Mouse (Mus musculus) heart, adult 2 months (tissue): ENCODE data around the gene Serpinb9b. TPM values are rescaled to one million over a fixed set of nuclear protein-coding genes. Genes with fewer than 3 reads are reported as not detected.

Experiments used
- DNase-seq, 2 experiments: peaks; one replicate each; pipeline ENCODE4 v3.0.0; 2021
- H3K27ac ChIP-seq: fragments of 200-600 bp; 2 replicates; pipeline ENCODE4 v1.8.1; 2022
- H3K27me3 ChIP-seq: fragments of 200-500 bp; 2 replicates; pipeline ENCODE4 v1.6.1; 2012; ENCODE audit warnings: mild to moderate bottlenecking, low read length, inconsistent platforms, mixed read lengths; ENCODE audit not compliant: control insufficient read depth, insufficient read depth
- H3K36me3 ChIP-seq: fragments of 200-500 bp; 2 replicates; pipeline ENCODE4 v1.6.1; 2012; ENCODE audit warnings: low read length, inconsistent platforms; ENCODE audit not compliant: control insufficient read depth, insufficient read depth
- H3K4me1 ChIP-seq: fragments of 200-500 bp; 2 replicates; pipeline ENCODE4 v1.6.1; 2011; ENCODE audit warnings: low read length; ENCODE audit not compliant: control insufficient read depth, insufficient read depth
- H3K4me3 ChIP-seq: fragments of 200-600 bp; 2 replicates; pipeline ENCODE4 v1.8.1; 2022
- H3K79me2 ChIP-seq: fragments of 200-500 bp; replicated peaks from 2 replicates; pipeline ENCODE4 v1.6.1; 2012; ENCODE audit warnings: mild to moderate bottlenecking, inconsistent platforms, low read length, moderate library complexity, mixed read lengths; ENCODE audit not compliant: control insufficient read depth, insufficient read depth
- H3K9ac ChIP-seq: fragments of 200-500 bp; 2 replicates; pipeline ENCODE4 v1.6.1; 2012; ENCODE audit warnings: low read depth, mild to moderate bottlenecking, control low read depth, inconsistent platforms, low read length, mixed read lengths
- CTCF ChIP-seq: fragments of 200-600 bp; IDR thresholded peaks from 2 replicates; pipeline ENCODE4 v1.8.1; 2022; ENCODE audit warnings: antibody characterized with exemption, mild to moderate bottlenecking, moderate library complexity
- EP300 ChIP-seq: fragments of 200-500 bp; IDR thresholded peaks from 2 replicates; pipeline ENCODE4 v1.6.1; 2011; ENCODE audit warnings: low read depth, low read length, control low read depth; ENCODE audit not compliant: insufficient read depth
- POLR2A ChIP-seq: fragments of 200-500 bp; IDR thresholded peaks from 2 replicates; pipeline ENCODE4 v1.6.1; 2011; ENCODE audit warnings: mild to moderate bottlenecking, low read depth, low read length, control low read depth; ENCODE audit not compliant: insufficient read depth
- WGBS: fragments of 180-500 bp; shearing (Covaris S2); methylation state at CpG from one replicate; pipeline ENCODE4 v1.1.7; 2018; 5-methylcytosine and 5-hydroxymethylcytosine counted together
- intact Hi-C: fragments of 180-260 bp; cut with DNase I; formaldehyde crosslinking; loops from one replicate; pipeline ENCODE4 v1.15.1; 2025
- polyA plus RNA-seq: library from polyadenylated mRNA; depleted of rRNA; stranded (reverse); fragments of >200 nt; gene quantifications from 2 replicates; pipeline ENCODE4 v1.2.3, GENCODE M21; 2012
- total RNA-seq, 2 experiments: library from RNA; stranded (reverse); gene quantifications; 2 replicates each; pipeline ENCODE4 v1.2.3; 2021

The Serpinb9b gene
- total and polyA plus RNA-seq, 3 experiments, result 0.18 to 0.20 TPM; not detected in 1

DNA sequence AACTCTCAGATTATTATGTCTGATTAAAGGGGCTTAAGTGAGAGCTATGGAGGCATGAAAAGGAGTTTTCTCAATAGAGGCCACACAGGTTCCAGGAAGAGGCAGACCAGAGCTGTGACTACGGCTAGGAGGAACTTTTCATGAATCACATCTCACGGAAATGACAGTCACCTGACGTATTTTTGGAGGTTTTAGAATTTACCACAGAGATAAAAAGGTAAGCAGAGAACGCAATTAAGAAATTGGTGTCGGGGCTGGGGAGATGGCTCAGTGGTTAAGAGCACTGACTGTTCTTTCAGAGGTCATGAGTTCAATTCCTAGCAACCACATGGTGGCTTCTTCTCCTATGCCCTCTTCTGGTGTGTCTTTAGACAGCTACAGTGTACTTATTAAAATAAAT is 25.9 kb upstream of the Serpinb9b start:
- WGBS, result 96% methylated on average over 5 of the region's 5 CpGs
- no peak for TF ChIP-seq CTCF
- no peak for TF ChIP-seq EP300
- TF ChIP-seq POLR2A, result no peak
- peaks cover 10% of the 10 kb centered on the region for H3K4me1 ChIP-seq
- H3K36me3 ChIP-seq, result peaks cover 2% of the 10 kb centered on the region; the same call in 1 of the 2 replicates
- H3K4me3 ChIP-seq, result no peak overlapping the region
- no peak for DNase-seq
- no peaks in the 10 kb centered on the region for H3K27me3 ChIP-seq
- no peak overlapping the region for H3K9ac ChIP-seq
- no peaks in the 10 kb centered on the region for H3K79me2 ChIP-seq
- no peak overlapping the region for H3K27ac ChIP-seq
- intact Hi-C loops, result loop anchor here (5.0 to 10.0 kb wide), 2 partner anchors 71 to 197 kb away; partner anchors contain the start of genes D930007J09Rik and Wrnip1

DNA sequence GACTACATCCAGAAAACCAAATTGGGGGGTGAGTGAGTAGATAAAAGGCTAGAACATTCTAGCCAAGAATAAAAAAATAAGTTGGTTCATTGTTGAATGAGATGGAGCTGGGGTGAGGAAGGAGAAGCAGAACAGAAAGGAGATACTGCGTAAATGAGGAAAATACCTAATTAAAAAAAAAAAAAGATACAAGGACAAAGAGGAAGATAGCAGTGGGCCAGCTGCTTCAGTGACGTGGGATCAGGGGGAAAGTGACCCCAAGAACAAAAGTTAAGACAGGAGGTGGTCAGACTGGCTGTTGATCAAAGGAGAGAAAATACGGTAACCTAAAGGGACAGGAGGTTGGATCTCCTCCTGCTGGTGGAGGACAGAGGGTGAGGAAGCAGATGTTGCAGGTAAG is 24.3 kb upstream of the Serpinb9b start, which contains the start of gene Serpinb9:
Gene Serpinb9, plus strand, starts transcription at position 301 of the 400 bp plus-strand sequence.
- H3K36me3 ChIP-seq, result peaks cover 6% of the 10 kb centered on the region; the same call in 1 of the 2 replicates
- peak within 1 kb of the TSS; percentile 97 for H3K27ac ChIP-seq
- WGBS, result 84% methylated on average over 3 of the region's 3 CpGs
- TF ChIP-seq CTCF, result no peak
- TF ChIP-seq POLR2A, result no peak
- TF ChIP-seq EP300, result no peak
- peak within 1 kb of the TSS; percentile 68 for H3K9ac ChIP-seq
- H3K79me2 ChIP-seq, result no peaks in the 10 kb centered on the region
- H3K27me3 ChIP-seq, result no peaks in the 10 kb centered on the region
- intact Hi-C loops, result loop anchor here (5.0 to 10.0 kb wide), 2 partner anchors 69 to 198 kb away; partner anchors contain the start of genes D930007J09Rik and Wrnip1
- no peak for DNase-seq
- H3K4me1 ChIP-seq, result peaks cover 10% of the 10 kb centered on the region
- peak within 1 kb of the TSS; percentile 47 for H3K4me3 ChIP-seq

DNA sequence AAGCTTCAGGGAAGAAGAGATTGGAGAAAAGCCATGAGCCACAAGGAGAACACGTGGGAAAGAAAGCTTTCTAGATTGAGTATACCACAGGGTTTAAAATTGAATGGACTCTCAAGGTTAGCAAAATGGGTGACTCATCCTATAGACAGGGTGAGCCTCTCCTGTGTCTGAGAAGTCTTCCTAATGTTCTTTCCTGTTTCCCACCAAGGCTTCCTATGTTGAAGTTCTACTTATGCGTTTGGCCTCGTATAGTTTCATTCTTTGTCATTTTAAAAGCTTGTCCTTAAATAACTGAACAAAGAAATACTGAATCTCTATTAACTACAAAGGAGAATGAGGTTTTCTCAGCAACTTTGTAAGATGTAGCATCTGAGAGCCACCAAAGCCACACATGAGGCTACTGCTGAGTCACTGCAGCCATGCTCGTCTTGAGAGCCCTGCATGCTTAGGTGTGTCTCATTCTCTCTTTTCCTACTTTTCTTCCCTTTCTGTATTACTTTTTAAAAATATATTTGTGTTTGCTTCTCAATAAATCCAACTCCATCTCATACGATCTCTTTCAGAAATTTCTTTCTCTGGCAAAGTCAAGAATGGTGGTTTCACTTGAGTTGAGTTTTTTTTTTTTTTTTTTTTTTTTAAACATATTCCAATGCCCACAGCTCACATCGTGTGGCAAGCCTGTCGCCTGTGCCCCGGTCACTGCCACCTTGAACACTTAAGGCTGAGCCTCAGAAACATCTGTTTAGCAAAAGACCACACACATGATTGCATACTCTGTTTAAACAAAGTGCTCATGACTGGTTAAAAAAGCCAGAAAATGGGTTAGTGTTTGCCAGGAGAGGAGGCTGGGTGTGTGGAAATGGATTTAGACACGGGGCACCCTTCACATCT is 23.4 kb upstream of the Serpinb9b start:
- intact Hi-C loops, result loop anchor here (2.0 to 10.0 kb wide), 4 partner anchors 39 to 199 kb away; partner anchors contain the start of genes D930007J09Rik, Serpinb6b and Wrnip1
- H3K27me3 ChIP-seq, result no peaks in the 10 kb centered on the region
- H3K4me3 ChIP-seq, result peak overlapping the region; percentile 47
- H3K4me1 ChIP-seq, result peaks cover 10% of the 10 kb centered on the region
- no peaks in the 10 kb centered on the region for H3K79me2 ChIP-seq
- peak overlapping the region; percentile 68 for H3K9ac ChIP-seq
- peaks cover 8% of the 10 kb centered on the region; the same call in 1 of the 2 replicates for H3K36me3 ChIP-seq
- TF ChIP-seq POLR2A (no peak), EP300 (no peak), CTCF (no peak)
- 32% methylated on average over 9 of the region's 9 CpGs for WGBS
- DNase-seq, result no peak
- peak overlapping the region; percentile 97 for H3K27ac ChIP-seq

DNA sequence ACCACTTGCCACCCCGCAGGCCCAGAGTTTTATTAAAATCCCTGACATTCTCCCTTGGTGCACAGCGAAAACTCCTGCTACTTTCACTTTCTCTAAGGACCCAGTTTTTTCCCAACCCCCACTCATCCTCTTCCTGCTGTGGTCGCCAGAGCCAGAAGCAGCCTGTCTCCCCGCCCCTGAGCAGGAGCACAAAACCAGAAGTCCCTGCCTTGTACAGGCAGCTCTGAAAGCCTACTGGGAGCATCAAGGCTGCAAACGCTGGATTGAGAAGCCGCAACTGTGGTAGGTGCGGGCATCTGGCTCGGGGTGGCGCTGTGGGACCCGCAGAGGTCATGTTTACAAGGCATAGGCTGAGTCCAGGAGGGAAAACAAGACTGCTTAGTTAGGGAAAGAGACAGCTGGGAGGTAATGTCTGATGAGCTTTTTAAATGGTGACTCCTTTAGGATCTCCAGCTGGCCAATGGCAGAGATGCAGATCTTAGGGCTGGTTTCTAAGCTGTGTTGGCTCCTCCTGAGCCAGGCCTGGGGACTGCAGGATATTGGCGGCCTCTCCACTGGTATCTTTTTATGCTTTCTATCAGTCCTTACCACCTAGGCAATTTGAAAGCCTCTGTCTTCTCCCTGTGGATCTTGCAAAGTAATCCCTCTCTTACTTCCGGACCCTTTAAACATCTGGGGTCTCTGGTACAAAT is 22.7 kb upstream of the Serpinb9b start:
- 6% methylated on average over 12 of the region's 12 CpGs for WGBS
- TF ChIP-seq EP300, result peak; percentile 76; the same call in 1 of the 2 replicates
- TF ChIP-seq POLR2A, result peak; percentile 77
- peak; percentile 86 for TF ChIP-seq CTCF
- Histone ChIP-seq H3K79me2 (no peaks in the 10 kb centered on the region), H3K27me3 (no peaks in the 10 kb centered on the region), H3K4me3 (peak overlapping the region; percentile 47), H3K27ac (peak overlapping the region; percentile 97), H3K36me3 (peaks cover 13% of the 10 kb centered on the region; the same call in 1 of the 2 replicates), H3K4me1 (peaks cover 10% of the 10 kb centered on the region), H3K9ac (peak overlapping the region; percentile 68)
- peak; percentile 89 to 92 for DNase-seq
- intact Hi-C loops, result loop anchor here (2.0 to 10.0 kb wide), 4 partner anchors 40 to 200 kb away; partner anchors contain the start of genes D930007J09Rik, Serpinb6b and Wrnip1

GRCm38 (mm10) chr13:33005501-33006075 is 21.6 kb upstream of the Serpinb9b start:
- peaks cover 16% of the 10 kb centered on the region for H3K36me3 ChIP-seq
- peak overlapping the region; percentile 47 for H3K4me3 ChIP-seq
- H3K4me1 ChIP-seq, result peaks cover 10% of the 10 kb centered on the region
- intact Hi-C loops, result loop anchor here (2.0 to 10.0 kb wide), 3 partner anchors 41 to 201 kb away; partner anchors contain the start of genes D930007J09Rik, Serpinb6b and Wrnip1
- peak overlapping the region; percentile 97 for H3K27ac ChIP-seq
- no peaks in the 10 kb centered on the region for H3K79me2 ChIP-seq
- 55% methylated on average over 2 of the region's 2 CpGs for WGBS
- DNase-seq, result peak in 1 of 2 experiments; percentile 20
- no peaks in the 10 kb centered on the region for H3K27me3 ChIP-seq
- TF ChIP-seq EP300 (no peak), CTCF (no peak), POLR2A (no peak)
- H3K9ac ChIP-seq, result 0 out of 2 replicates have a peak overlapping the region, but pooled peaks have one; percentile 19
